15 mouse cellular contexts compared by ENCODE assay signal in the genomic region with DNA sequence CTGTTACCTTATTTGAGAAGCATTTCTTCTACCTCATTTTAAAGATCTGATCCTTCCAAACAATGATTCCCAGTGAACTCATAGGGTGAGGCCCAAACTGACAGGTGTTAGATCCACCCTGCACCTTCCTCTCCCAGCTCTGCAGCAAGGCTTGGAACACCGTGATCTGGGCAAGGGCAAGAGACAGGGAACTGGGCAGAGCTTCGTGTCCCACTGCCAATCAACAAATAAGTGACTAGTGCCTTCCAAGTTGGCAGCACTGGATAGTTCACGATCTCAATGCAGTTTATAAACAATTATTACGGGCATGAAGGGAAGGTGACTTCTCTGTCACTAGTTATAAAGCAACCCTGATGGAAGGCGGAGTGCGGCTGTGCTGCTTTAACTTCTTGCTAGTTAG.
"Had no signal": no experiment of that assay in that cellular context is flagged by ENCODE, and none has a peak within 500 bp of the region (broad histone marks: within the 10 kb centered on the region; RNA-seq: fewer than 3 reads in every experiment).

No protein-coding gene starts in this region.

- H3K4me3 ChIP-seq: limb, embryonic 13.5 days; midbrain, embryonic 10.5 days; myocyte; neural tube, embryonic 15.5 days had no signal

- DNase-seq: kidney, postnatal 14 days; left cerebral cortex, postnatal 4 days; lung, embryonic 14.5 days; lung, postnatal 10 days; lung, postnatal 4 days; midbrain, embryonic 14.5 days; right cerebral cortex, adult 18-20 months; right cerebral cortex, postnatal 25 days; thymus, postnatal 14 days had no signal

- H3K4me1 ChIP-seq: midbrain, embryonic 10.5 days; neural tube, embryonic 15.5 days had no signal

- H3K9me3 ChIP-seq: limb, embryonic 13.5 days; midbrain, embryonic 10.5 days; neural tube, embryonic 15.5 days had no signal

- H3K27ac ChIP-seq: limb, embryonic 13.5 days; midbrain, embryonic 10.5 days; neural tube, embryonic 15.5 days; stomach, postnatal 0 days had no signal

- H3K4me2 ChIP-seq: limb, embryonic 13.5 days; liver, embryonic 11.5 days; lung, embryonic 14.5 days; neural tube, embryonic 15.5 days had no signal

- H3K27me3 ChIP-seq: limb, embryonic 13.5 days; neural tube, embryonic 15.5 days had no signal

- H3K9ac ChIP-seq: limb, embryonic 13.5 days; lung, embryonic 14.5 days; neural tube, embryonic 15.5 days had no signal
